Mouse (Mus musculus) hindbrain, embryonic 11.5 days (tissue): ENCODE measurements around the gene Cenpj. TPM values are rescaled to one million over a fixed set of nuclear protein-coding genes. Genes with fewer than 3 reads are reported as not detected.

Source experiments
- ATAC-seq: fragments of 200-750 bp; cut with Nextera tagmentation; 2 replicates; pipeline ENCODE4 v1.8.0; 2017; ENCODE audit warnings: mild to moderate bottlenecking, moderate TSS enrichment, moderate library complexity; ENCODE audit not compliant: low FRiP score
- DNase-seq: peaks from one replicate; pipeline ENCODE4 v3.0.0-alpha.2; 2015; ENCODE audit warnings: low spot score
- H3K27ac ChIP-seq: fragments of 300-500 bp; sonication (generic); 2 replicates; pipeline ENCODE4 v1.5.1; 2014; ENCODE audit warnings: mild to moderate bottlenecking, low read depth, low read length
- H3K27me3 ChIP-seq: fragments of 300-500 bp; sonication (generic); 2 replicates; pipeline ENCODE4 v1.6.1; 2014; ENCODE audit warnings: mild to moderate bottlenecking, low read length, moderate library complexity, mixed read lengths; ENCODE audit not compliant: control insufficient read depth, insufficient read depth
- H3K36me3 ChIP-seq: fragments of 300-500 bp; sonication (generic); 2 replicates; pipeline ENCODE4 v1.6.1; 2014; ENCODE audit warnings: mild to moderate bottlenecking, low read length, moderate library complexity, mixed read lengths; ENCODE audit not compliant: control insufficient read depth, insufficient read depth
- H3K4me1 ChIP-seq: fragments of 300-500 bp; sonication (generic); replicated peaks from 2 replicates; pipeline ENCODE4 v1.6.1; 2014; ENCODE audit warnings: low read length, mixed read lengths; ENCODE audit not compliant: control insufficient read depth, insufficient read depth
- H3K4me2 ChIP-seq: fragments of 300-500 bp; sonication (generic); replicated peaks from 2 replicates; pipeline ENCODE4 v1.6.1; 2014; ENCODE audit warnings: mild to moderate bottlenecking, low read depth, low read length
- H3K4me3 ChIP-seq: fragments of 300-500 bp; sonication (generic); 2 replicates; pipeline ENCODE4 v1.5.1; 2014; ENCODE audit warnings: low read depth, low read length
- H3K9ac ChIP-seq: fragments of 300-500 bp; sonication (generic); 2 replicates; pipeline ENCODE4 v1.6.1; 2014; ENCODE audit warnings: low read depth, low read length
- H3K9me3 ChIP-seq: fragments of 300-500 bp; sonication (generic); 2 replicates; pipeline ENCODE4 v1.6.1; 2016; ENCODE audit warnings: low read length; ENCODE audit not compliant: control insufficient read depth
- WGBS: fragments of 180-500 bp; shearing (Covaris S2); extraction: QIAGEN DNeasy Blood & Tissue Kit; methylation state at CpG from one replicate; pipeline ENCODE4 v1.1.7; 2014; 5-methylcytosine and 5-hydroxymethylcytosine counted together
- polyA plus RNA-seq: library from polyadenylated mRNA; unstranded; fragments of >200 nt; fragmentation: Nextera tagmentation; extraction: Ambion mirVana; gene quantifications from 2 replicates; pipeline ENCODE4 v1.2.1, GENCODE M21; 2014

The Cenpj gene
- polyA plus RNA-seq, 1 experiment from 2014 or later: 15.8 TPM

GRCm38 (mm10) chr14:56567476-56567875 lies 7.7 kb downstream of the Cenpj start:
- WGBS: 84% methylated on average over 7 of the region's 7 CpGs
- H3K27ac ChIP-seq: no peak overlapping the region
- no peaks in the 10 kb centered on the region for H3K9me3 ChIP-seq
- H3K4me1 ChIP-seq: no peaks in the 10 kb centered on the region
- H3K9ac ChIP-seq: no peak overlapping the region
- DNase-seq (no peak), ATAC-seq (no peak)
- 0 out of 2 replicates have a peak, but pooled peaks cover 4% of the 10 kb centered on the region for H3K36me3 ChIP-seq
- H3K4me2 ChIP-seq: no peak overlapping the region
- no peaks in the 10 kb centered on the region for H3K27me3 ChIP-seq
- no peak overlapping the region for H3K4me3 ChIP-seq

GRCm38 (mm10) chr14:56559134-56559533 lies 16.1 kb downstream of the Cenpj start:
- H3K9ac ChIP-seq: no peak overlapping the region
- WGBS: 97% methylated on average over 3 of the region's 3 CpGs
- no peak overlapping the region for H3K27ac ChIP-seq
- no peaks in the 10 kb centered on the region for H3K9me3 ChIP-seq
- no peaks in the 10 kb centered on the region for H3K4me1 ChIP-seq
- no peak for ATAC-seq
- no peak for DNase-seq
- H3K4me2 ChIP-seq: no peak overlapping the region
- 0 out of 2 replicates have a peak, but pooled peaks cover 7% of the 10 kb centered on the region for H3K36me3 ChIP-seq
- H3K4me3 ChIP-seq: no peak overlapping the region
- no peaks in the 10 kb centered on the region for H3K27me3 ChIP-seq

GRCm38 (mm10) chr14:56554716-56555115 lies 20.5 kb downstream of the Cenpj start:
- no peaks in the 10 kb centered on the region for H3K9me3 ChIP-seq
- H3K27ac ChIP-seq: no peak overlapping the region
- ATAC-seq (no peak), DNase-seq (no peak)
- no peaks in the 10 kb centered on the region for H3K4me1 ChIP-seq
- no peak overlapping the region for H3K4me3 ChIP-seq
- WGBS: 93% methylated on average over 2 of the region's 2 CpGs
- 0 out of 2 replicates have a peak, but pooled peaks cover 5% of the 10 kb centered on the region for H3K36me3 ChIP-seq
- no peaks in the 10 kb centered on the region for H3K27me3 ChIP-seq
- H3K4me2 ChIP-seq: no peak overlapping the region
- no peak overlapping the region for H3K9ac ChIP-seq

- 95% methylated on average over 7 of the region's 7 CpGs for WGBS
- Histone ChIP-seq H3K36me3 (0 out of 2 replicates have a peak, but pooled peaks cover 4% of the 10 kb centered on the region), H3K4me2 (no peak overlapping the region), H3K27me3 (no peaks in the 10 kb centered on the region), H3K27ac (no peak overlapping the region), H3K9ac (no peak overlapping the region), H3K4me1 (no peaks in the 10 kb centered on the region), H3K9me3 (no peaks in the 10 kb centered on the region), H3K4me3 (no peak overlapping the region)
- ATAC-seq: no peak
- DNase-seq: no peak
Observed at GRCm38 (mm10) chr14:56553331-56553730, 21.9 kb downstream of the Cenpj start.

GRCm38 (mm10) chr14:56552924-56553323 lies 22.3 kb downstream of the Cenpj start:
- no peaks in the 10 kb centered on the region for H3K9me3 ChIP-seq
- H3K9ac ChIP-seq: no peak overlapping the region
- no peak for DNase-seq
- H3K27me3 ChIP-seq: no peaks in the 10 kb centered on the region
- no peak overlapping the region for H3K4me3 ChIP-seq
- H3K4me1 ChIP-seq: no peaks in the 10 kb centered on the region
- 0 out of 2 replicates have a peak, but pooled peaks cover 2% of the 10 kb centered on the region for H3K36me3 ChIP-seq
- H3K4me2 ChIP-seq: no peak overlapping the region
- no peak for ATAC-seq
- WGBS: 92% methylated on average over 6 of the region's 6 CpGs
- H3K27ac ChIP-seq: no peak overlapping the region

GRCm38 (mm10) chr14:56550960-56551359 lies 24.3 kb downstream of the Cenpj start:
- Histone ChIP-seq H3K9me3 (no peaks in the 10 kb centered on the region), H3K36me3 (0 out of 2 replicates have a peak, but pooled peaks cover 2% of the 10 kb centered on the region), H3K9ac (no peak overlapping the region), H3K4me1 (no peaks in the 10 kb centered on the region), H3K27me3 (no peaks in the 10 kb centered on the region), H3K27ac (no peak overlapping the region), H3K4me2 (no peak overlapping the region), H3K4me3 (no peak overlapping the region)
- ATAC-seq: no peak
- 86% methylated on average over 4 of the region's 4 CpGs for WGBS
- DNase-seq: no peak

GRCm38 (mm10) chr14:56545491-56545890 lies 29.7 kb downstream of the Cenpj start:
- no peak overlapping the region for H3K4me3 ChIP-seq
- H3K9ac ChIP-seq: no peak overlapping the region
- H3K4me1 ChIP-seq: no peaks in the 10 kb centered on the region
- no peaks in the 10 kb centered on the region for H3K27me3 ChIP-seq
- no peaks in the 10 kb centered on the region for H3K36me3 ChIP-seq
- DNase-seq (no peak), ATAC-seq (no peak)
- H3K4me2 ChIP-seq: no peak overlapping the region
- WGBS: 96% methylated on average over 4 of the region's 4 CpGs
- H3K27ac ChIP-seq: no peak overlapping the region
- H3K9me3 ChIP-seq: no peaks in the 10 kb centered on the region

- no peak overlapping the region for H3K4me2 ChIP-seq
- no peak for ATAC-seq
- no peak overlapping the region for H3K27ac ChIP-seq
- no peaks in the 10 kb centered on the region for H3K9me3 ChIP-seq
- WGBS: 95% methylated on average over 1 of the region's 1 CpGs
- H3K27me3 ChIP-seq: no peaks in the 10 kb centered on the region
- no peak overlapping the region for H3K9ac ChIP-seq
- H3K4me3 ChIP-seq: no peak overlapping the region
- no peak for DNase-seq
- H3K36me3 ChIP-seq: no peaks in the 10 kb centered on the region
- H3K4me1 ChIP-seq: no peaks in the 10 kb centered on the region
Observed at GRCm38 (mm10) chr14:56544946-56545345, 30.3 kb downstream of the Cenpj start.

- H3K9ac ChIP-seq: no peak overlapping the region
- no peaks in the 10 kb centered on the region for H3K9me3 ChIP-seq
- no peaks in the 10 kb centered on the region for H3K4me1 ChIP-seq
- H3K27ac ChIP-seq: no peak overlapping the region
- ATAC-seq (no peak), DNase-seq (no peak)
- 85% methylated on average over 2 of the region's 2 CpGs for WGBS
- no peak overlapping the region for H3K4me2 ChIP-seq
- H3K4me3 ChIP-seq: no peak overlapping the region
- H3K27me3 ChIP-seq: no peaks in the 10 kb centered on the region
- H3K36me3 ChIP-seq: no peaks in the 10 kb centered on the region
Observed at GRCm38 (mm10) chr14:56530788-56531187, 44.4 kb downstream of the Cenpj start.
